Mouse (Mus musculus): ENCODE data around the gene Car10. TPM values are rescaled to one million over a fixed set of nuclear protein-coding genes. Genes with fewer than 3 reads are reported as not detected.

The Car10 gene
- polyA plus RNA-seq, 1 experiment from 2014 or later = 0.13 TPM

DNA sequence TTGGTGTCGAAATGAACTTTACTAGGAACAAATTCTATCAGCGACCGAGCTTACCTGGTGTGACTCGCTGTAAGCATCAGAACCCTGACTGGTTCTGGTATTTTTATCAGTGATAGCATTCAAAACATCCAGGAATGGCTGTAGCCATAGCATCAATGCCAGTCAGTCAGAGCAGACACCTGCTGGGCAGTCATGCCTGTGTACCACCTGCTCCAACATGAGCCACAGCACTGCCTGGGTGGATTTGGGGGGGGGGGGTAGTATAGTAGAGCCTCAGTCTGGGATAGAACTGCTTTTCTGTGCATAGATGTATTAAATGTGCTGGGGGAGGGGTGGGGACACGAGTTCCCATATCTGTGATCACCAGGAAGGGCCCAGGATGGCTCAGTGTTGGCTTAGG, 525.8 kb downstream of the Car10 start:
- Histone ChIP-seq H3K36me3 (ENCODE audit: control insufficient read depth, insufficient read depth, low read length) (no peaks in the 10 kb centered on the region), H3K4me1 (ENCODE audit: control insufficient read depth, insufficient read depth, low read length) (no peaks in the 10 kb centered on the region), H3K4me2 (ENCODE audit: low read depth, low read length) (no peak overlapping the region), H3K4me3 (replicated peaks; ENCODE audit: low read length) (no peak overlapping the region), H3K9me3 (replicated peaks; ENCODE audit: control insufficient read depth, low read length) (no peaks in the 10 kb centered on the region), H3K27ac (ENCODE audit: low read length) (no peak overlapping the region), H3K27me3 (ENCODE audit: control insufficient read depth, insufficient read depth, low read length) (no peaks in the 10 kb centered on the region), H3K9ac (ENCODE audit: low read length) (no peak overlapping the region)
- WGBS = 80% methylated on average over 5 of the region's 5 CpGs
- no peak for ATAC-seq (ENCODE audit: insufficient read depth, low FRiP score)

- no peak overlapping the region for H3K4me2 ChIP-seq (ENCODE audit: low read depth, low read length)
- H3K36me3 ChIP-seq (ENCODE audit: control insufficient read depth, insufficient read depth, low read length) = no peaks in the 10 kb centered on the region
- H3K9me3 ChIP-seq (replicated peaks; ENCODE audit: control insufficient read depth, low read length) = no peaks in the 10 kb centered on the region
- no peak overlapping the region for H3K9ac ChIP-seq (ENCODE audit: low read length)
- WGBS = 62% methylated on average over 3 of the region's 3 CpGs
- no peak for ATAC-seq (ENCODE audit: insufficient read depth, low FRiP score)
- H3K27me3 ChIP-seq (ENCODE audit: control insufficient read depth, insufficient read depth, low read length) = no peaks in the 10 kb centered on the region
- H3K27ac ChIP-seq (ENCODE audit: low read length) = no peak overlapping the region
- H3K4me1 ChIP-seq (ENCODE audit: control insufficient read depth, insufficient read depth, low read length) = no peaks in the 10 kb centered on the region
- H3K4me3 ChIP-seq (replicated peaks; ENCODE audit: low read length) = no peak overlapping the region
Observed at GRCm38 (mm10) chr11:93639410-93639809, 541.6 kb downstream of the Car10 start.

GRCm38 (mm10) chr11:93640954-93641353, 543.1 kb downstream of the Car10 start:
- H3K4me1 ChIP-seq (ENCODE audit: control insufficient read depth, insufficient read depth, low read length) = no peaks in the 10 kb centered on the region
- H3K4me2 ChIP-seq (ENCODE audit: low read depth, low read length) = no peak overlapping the region
- no peak overlapping the region for H3K4me3 ChIP-seq (replicated peaks; ENCODE audit: low read length)
- no peak for ATAC-seq (ENCODE audit: insufficient read depth, low FRiP score)
- H3K9ac ChIP-seq (ENCODE audit: low read length) = no peak overlapping the region
- WGBS = 81% methylated on average over 5 of the region's 5 CpGs
- no peaks in the 10 kb centered on the region for H3K9me3 ChIP-seq (replicated peaks; ENCODE audit: control insufficient read depth, low read length)
- H3K27ac ChIP-seq (ENCODE audit: low read length) = no peak overlapping the region
- H3K36me3 ChIP-seq (ENCODE audit: control insufficient read depth, insufficient read depth, low read length) = no peaks in the 10 kb centered on the region
- no peaks in the 10 kb centered on the region for H3K27me3 ChIP-seq (ENCODE audit: control insufficient read depth, insufficient read depth, low read length)

DNA sequence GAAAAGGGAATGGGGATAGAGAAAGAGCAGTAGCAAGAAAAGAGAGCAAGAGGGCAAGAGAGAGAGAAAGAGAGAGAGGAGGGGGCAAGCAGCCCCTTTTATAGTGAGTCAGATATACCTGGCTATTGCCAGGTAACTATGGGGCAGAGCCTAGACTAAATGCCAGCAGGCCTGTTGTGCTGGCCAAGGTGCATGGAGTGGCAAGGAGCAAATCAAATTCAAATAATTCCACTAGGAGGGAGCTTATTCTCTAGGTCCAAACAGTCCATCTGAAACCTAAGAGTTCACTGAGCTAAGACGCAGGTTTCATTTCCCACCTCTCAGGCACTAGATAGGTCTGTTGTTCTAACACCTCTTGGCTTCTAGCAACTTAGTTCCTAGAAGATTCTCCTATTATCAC, 544.5 kb downstream of the Car10 start:
- Histone ChIP-seq H3K36me3 (ENCODE audit: control insufficient read depth, insufficient read depth, low read length) (no peaks in the 10 kb centered on the region), H3K4me1 (ENCODE audit: control insufficient read depth, insufficient read depth, low read length) (no peaks in the 10 kb centered on the region), H3K27me3 (ENCODE audit: control insufficient read depth, insufficient read depth, low read length) (no peaks in the 10 kb centered on the region), H3K4me3 (replicated peaks; ENCODE audit: low read length) (no peak overlapping the region), H3K9me3 (replicated peaks; ENCODE audit: control insufficient read depth, low read length) (no peaks in the 10 kb centered on the region), H3K27ac (ENCODE audit: low read length) (no peak overlapping the region), H3K4me2 (ENCODE audit: low read depth, low read length) (no peak overlapping the region), H3K9ac (ENCODE audit: low read length) (no peak overlapping the region)
- 80% methylated on average over 1 of the region's 1 CpGs for WGBS
- ATAC-seq (ENCODE audit: insufficient read depth, low FRiP score) = no peak

GRCm38 (mm10) chr11:93643006-93643405, 545.2 kb downstream of the Car10 start:
- H3K36me3 ChIP-seq (ENCODE audit: control insufficient read depth, insufficient read depth, low read length) = no peaks in the 10 kb centered on the region
- no peaks in the 10 kb centered on the region for H3K9me3 ChIP-seq (replicated peaks; ENCODE audit: control insufficient read depth, low read length)
- H3K4me1 ChIP-seq (ENCODE audit: control insufficient read depth, insufficient read depth, low read length) = no peaks in the 10 kb centered on the region
- H3K27me3 ChIP-seq (ENCODE audit: control insufficient read depth, insufficient read depth, low read length) = no peaks in the 10 kb centered on the region
- H3K9ac ChIP-seq (ENCODE audit: low read length) = no peak overlapping the region
- WGBS = 78% methylated on average over 4 of the region's 4 CpGs
- no peak overlapping the region for H3K4me2 ChIP-seq (ENCODE audit: low read depth, low read length)
- no peak overlapping the region for H3K4me3 ChIP-seq (replicated peaks; ENCODE audit: low read length)
- no peak overlapping the region for H3K27ac ChIP-seq (ENCODE audit: low read length)
- ATAC-seq (ENCODE audit: insufficient read depth, low FRiP score) = no peak

GRCm38 (mm10) chr11:93643436-93643835, 545.6 kb downstream of the Car10 start:
- no peaks in the 10 kb centered on the region for H3K4me1 ChIP-seq (ENCODE audit: control insufficient read depth, insufficient read depth, low read length)
- ATAC-seq (ENCODE audit: insufficient read depth, low FRiP score) = no peak
- no peaks in the 10 kb centered on the region for H3K36me3 ChIP-seq (ENCODE audit: control insufficient read depth, insufficient read depth, low read length)
- no peak overlapping the region for H3K27ac ChIP-seq (ENCODE audit: low read length)
- no peaks in the 10 kb centered on the region for H3K27me3 ChIP-seq (ENCODE audit: control insufficient read depth, insufficient read depth, low read length)
- H3K9me3 ChIP-seq (replicated peaks; ENCODE audit: control insufficient read depth, low read length) = no peaks in the 10 kb centered on the region
- H3K9ac ChIP-seq (ENCODE audit: low read length) = no peak overlapping the region
- H3K4me3 ChIP-seq (replicated peaks; ENCODE audit: low read length) = no peak overlapping the region
- no peak overlapping the region for H3K4me2 ChIP-seq (ENCODE audit: low read depth, low read length)
- WGBS = 91% methylated on average over 9 of the region's 9 CpGs

GRCm38 (mm10) chr11:93646216-93646615, 548.4 kb downstream of the Car10 start:
- H3K27ac ChIP-seq (ENCODE audit: low read length) = no peak overlapping the region
- H3K4me2 ChIP-seq (ENCODE audit: low read depth, low read length) = no peak overlapping the region
- 84% methylated on average over 3 of the region's 3 CpGs for WGBS
- no peak overlapping the region for H3K9ac ChIP-seq (ENCODE audit: low read length)
- no peaks in the 10 kb centered on the region for H3K9me3 ChIP-seq (replicated peaks; ENCODE audit: control insufficient read depth, low read length)
- H3K27me3 ChIP-seq (ENCODE audit: control insufficient read depth, insufficient read depth, low read length) = no peaks in the 10 kb centered on the region
- no peak overlapping the region for H3K4me3 ChIP-seq (replicated peaks; ENCODE audit: low read length)
- H3K36me3 ChIP-seq (ENCODE audit: control insufficient read depth, insufficient read depth, low read length) = no peaks in the 10 kb centered on the region
- H3K4me1 ChIP-seq (ENCODE audit: control insufficient read depth, insufficient read depth, low read length) = no peaks in the 10 kb centered on the region
- ATAC-seq (ENCODE audit: insufficient read depth, low FRiP score) = no peak

Data from stomach, embryonic 16.5 days (tissue).